Mouse (Mus musculus): ENCODE data around the gene Gtpbp10.

Gene Gtpbp10

GRCm38 (mm10) chr5:5559079-5559740 lies at the start of gene Gtpbp10:
Gene Gtpbp10 (minus strand): TSS chr5:5559538.
- in situ Hi-C loops (cut with MboI, MseI): no loop called here

DNA sequence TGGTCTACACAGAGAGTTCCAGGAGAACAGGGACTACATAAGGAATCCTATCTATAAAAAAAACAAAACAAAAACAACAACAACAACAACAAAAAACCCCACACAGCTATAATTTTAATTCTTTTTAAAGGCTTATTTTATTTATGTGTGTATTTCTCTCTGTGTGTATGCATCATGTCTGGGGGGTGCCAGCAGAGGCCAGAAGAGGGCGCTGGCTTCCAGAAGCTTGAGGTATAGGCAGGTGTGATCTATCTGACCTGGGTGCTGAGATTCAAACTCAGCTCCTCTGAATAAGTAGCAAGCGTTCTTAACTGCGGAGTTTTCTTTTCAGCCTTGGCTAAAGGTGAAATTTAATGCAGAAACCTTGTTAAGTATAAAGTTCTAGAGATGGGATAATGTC lies 28.3 kb upstream of the Gtpbp10 start:
- in situ Hi-C loops (cut with MboI, MseI): no loop called here

GRCm38 (mm10) chr5:5573749-5574317 lies 14.5 kb upstream of the Gtpbp10 start, which contains the start of gene Gm8773:
Gene Gm8773 (plus strand): TSS chr5:5573799.
- in situ Hi-C loops (cut with MboI, MseI): no loop called here

DNA sequence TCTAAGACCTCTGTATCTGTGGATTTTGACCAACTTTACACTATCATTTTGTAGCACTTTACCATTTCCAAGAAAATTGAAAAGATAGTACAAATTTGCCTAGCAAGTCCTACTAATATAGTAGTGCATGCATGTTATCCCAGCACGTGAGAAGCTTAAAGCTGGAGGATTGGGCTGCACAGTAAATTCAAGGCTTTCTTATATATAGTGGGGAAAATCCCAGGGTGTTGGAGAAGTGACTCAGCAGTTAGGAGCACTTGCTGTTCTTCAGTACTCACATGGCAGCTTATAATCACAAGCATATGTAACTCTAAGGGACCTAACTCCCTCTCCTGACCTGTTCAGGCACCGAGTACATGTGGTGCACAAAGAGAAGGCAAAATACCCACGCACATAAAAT lies 3.1 kb upstream of the Gtpbp10 start:
- in situ Hi-C loops (cut with MboI, MseI): no loop called here

- in situ Hi-C loops (cut with MboI, MseI): no loop called here
These were observed 1.8 kb upstream of the Gtpbp10 start for GRCm38 (mm10) chr5:5561041-5561706.

DNA sequence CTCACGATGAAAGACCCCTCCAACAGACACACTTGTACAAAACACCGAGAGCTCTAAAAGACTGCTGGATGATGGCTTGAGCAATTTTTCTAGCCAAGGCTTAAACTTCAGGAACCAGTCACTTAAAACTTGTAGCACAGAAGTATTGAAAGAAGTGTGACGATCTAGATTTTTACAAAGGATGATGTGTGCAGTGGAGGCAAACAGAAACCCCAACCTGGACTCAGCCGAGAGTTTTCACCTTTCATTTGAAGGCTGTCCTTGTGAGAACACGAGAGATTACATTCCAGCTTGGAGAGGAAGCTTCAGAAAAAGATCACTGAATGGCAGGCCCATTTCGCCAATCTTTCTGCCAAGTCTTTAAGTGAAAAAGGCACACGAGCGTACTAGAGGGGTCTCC lies 460 bp upstream of the Gtpbp10 start:
- in situ Hi-C loops (cut with MboI, MseI): no loop called here

- in situ Hi-C loops (cut with MboI, MseI): no loop called here
These were observed 8.2 kb downstream of the Gtpbp10 start for GRCm38 (mm10) chr5:5551110-5551509.

- in situ Hi-C loops (cut with MboI, MseI): loop anchor here (10.0 kb wide), 1 partner anchor 1326 kb away; no protein-coding TSS in a partner anchor
These were observed 19.0 kb downstream of the Gtpbp10 start for GRCm38 (mm10) chr5:5540385-5540784.

DNA sequence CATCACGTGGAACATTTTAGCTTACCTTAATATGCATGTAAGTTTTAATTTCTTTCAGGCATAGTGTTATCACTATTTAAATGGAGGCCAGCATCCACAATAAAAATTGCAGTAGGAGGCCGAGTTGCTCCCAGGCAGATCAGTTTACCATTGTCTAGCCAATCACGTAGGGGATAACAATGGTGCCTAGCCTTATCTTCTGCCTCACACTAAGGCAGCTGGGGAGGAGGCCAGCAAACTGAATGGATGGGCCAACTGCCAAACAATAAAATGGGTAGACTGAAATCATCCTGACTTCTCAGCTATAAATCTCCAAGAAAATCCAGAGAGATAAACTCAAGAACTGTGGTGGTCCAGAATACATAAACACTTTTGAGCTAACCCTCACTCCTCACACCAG lies 19.6 kb downstream of the Gtpbp10 start:
- in situ Hi-C loops (cut with MboI, MseI): loop anchor here (10.0 kb wide), 1 partner anchor 1325 kb away; no protein-coding TSS in a partner anchor

- in situ Hi-C loops (cut with MboI, MseI): no loop called here
These were observed 23.2 kb downstream of the Gtpbp10 start for GRCm38 (mm10) chr5:5536131-5536530.

GRCm38 (mm10) chr5:5533656-5534420 lies 25.5 kb downstream of the Gtpbp10 start:
- in situ Hi-C loops (cut with MboI, MseI): no loop called here

DNA sequence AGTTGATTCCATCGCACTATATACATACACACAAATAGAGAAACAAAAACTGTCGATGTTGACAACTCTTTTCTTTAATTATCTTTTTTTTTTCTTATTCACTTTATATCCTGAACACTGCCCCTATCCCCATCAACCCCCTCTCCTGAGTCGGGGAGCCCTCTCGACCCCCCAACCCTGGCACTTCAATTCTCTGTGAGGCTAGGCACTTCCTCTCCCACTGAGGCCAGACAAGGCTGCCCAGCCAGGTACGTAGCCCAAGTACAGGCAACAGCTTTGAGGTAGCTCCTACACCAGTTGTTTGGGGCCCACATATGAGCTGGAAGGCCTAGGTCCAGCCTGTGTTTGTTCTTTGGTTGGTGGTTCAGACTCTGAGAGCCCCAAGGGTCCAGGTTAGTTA lies 43.9 kb downstream of the Gtpbp10 start:
- in situ Hi-C loops (cut with MboI, MseI): no loop called here

DNA sequence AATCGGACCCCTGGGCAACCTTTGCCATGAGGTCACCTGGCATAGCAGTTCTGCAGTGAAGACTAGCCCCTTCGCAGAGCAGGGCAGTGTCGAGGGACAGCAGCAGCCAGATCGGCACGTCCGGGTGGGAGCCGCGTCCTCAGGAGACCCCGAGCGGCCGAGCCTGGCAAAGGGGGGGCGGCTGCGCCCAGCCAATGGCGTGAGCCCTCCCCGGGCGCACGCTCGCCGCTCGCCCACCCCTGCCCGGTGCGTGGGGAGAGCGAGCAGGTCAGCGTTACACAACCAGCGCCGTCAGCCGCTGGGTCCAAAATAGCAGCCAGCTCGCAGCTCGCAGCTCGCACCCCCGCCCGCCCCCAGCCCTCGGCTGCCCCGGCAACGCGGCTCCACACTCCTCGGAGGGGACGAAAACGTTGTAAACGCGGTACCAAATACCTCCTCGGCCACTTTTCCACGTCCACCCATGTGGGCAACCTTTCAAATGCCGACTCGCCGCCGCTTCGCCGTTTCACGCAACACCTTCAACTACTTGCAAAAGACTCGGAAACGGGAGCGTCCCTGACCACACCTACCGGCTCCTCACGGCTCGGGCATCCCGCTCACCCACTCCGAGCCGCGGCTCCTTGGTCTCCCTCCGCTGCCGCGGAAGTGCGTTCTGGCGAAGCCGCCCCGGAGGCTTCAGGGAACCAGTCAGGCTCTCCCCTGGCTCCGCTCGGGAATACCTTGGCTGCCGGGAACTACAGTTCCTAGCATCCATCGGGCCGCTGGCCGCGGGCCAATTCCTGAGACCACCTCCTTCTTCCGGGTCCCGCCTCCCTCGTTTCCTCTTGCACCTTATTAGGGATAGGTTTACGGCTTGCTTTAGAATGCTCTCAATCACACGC lies 44.9 kb downstream of the Gtpbp10 start, which contains the start of gene Cldn12:
TSS of gene Cldn12 (minus strand) at position 763 of the 881 bp plus-strand sequence.
- in situ Hi-C loops (cut with MboI, MseI): no loop called here

DNA sequence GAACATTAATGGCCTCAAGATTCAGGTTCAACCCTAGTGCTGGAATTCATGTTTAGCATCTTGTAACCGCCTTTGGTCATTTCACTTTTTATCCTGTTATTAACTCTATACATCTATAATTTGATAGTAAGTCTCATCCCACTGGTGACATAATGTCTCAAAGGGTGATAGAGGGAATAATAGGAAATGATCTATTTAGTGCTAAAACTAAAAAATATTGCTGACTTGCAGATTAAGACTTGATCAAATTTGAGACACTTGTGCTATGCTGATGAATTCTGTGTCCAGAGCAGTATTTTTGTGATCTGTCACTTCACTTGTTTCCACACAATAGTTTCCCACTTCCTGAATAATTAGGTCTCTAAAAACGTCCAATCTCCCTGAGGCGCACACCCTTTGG lies 47.9 kb downstream of the Gtpbp10 start:
- in situ Hi-C loops (cut with MboI, MseI): no loop called here

DNA sequence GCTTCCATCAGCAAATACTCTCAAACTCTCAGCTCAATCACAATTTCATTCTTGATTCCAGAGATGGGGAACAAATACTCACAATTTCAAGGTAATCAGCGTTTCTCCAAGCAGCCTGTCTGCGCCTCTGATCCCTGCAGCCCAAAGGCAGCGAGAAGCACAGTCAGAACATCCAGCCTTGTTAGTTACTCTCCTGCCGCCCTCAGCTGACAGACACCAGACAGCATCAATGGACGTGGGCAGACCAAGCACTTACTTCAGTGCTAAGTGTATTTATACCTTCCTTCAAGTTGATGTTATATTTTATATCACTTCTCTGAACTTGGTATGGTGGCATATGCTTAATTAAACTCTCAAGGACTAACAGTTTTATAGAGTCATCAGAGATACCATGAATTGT lies 48.3 kb downstream of the Gtpbp10 start:
- in situ Hi-C loops (cut with MboI, MseI): no loop called here

- in situ Hi-C loops (cut with MboI, MseI): no loop called here
These were observed 48.9 kb downstream of the Gtpbp10 start for GRCm38 (mm10) chr5:5510304-5510887.

DNA sequence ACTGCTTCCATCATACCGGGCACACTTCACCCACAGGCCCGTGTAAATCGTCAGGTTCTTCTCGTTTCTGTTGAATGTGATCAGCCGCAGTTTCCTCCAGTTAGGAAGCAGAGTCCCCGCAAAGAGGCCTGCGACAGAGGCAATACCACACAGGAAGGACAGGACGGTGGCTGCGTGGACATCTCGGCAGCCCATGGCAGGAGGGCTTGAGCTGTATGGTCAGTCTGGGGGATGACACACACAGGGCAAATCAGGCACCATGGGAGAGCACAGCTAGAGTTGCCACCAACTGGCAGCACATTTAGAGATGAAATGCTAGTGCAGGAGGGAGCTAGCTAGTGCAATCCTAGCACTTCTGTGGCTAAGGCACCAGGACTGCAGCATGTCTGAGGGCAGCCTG lies 51.1 kb downstream of the Gtpbp10 start:
- in situ Hi-C loops (cut with MboI, MseI): no loop called here

GRCm38 (mm10) chr5:5507701-5508225 lies 51.6 kb downstream of the Gtpbp10 start:
- in situ Hi-C loops (cut with MboI, MseI): no loop called here

- in situ Hi-C loops (cut with MboI, MseI): no loop called here
These were observed 54.9 kb downstream of the Gtpbp10 start for GRCm38 (mm10) chr5:5504456-5504855.

DNA sequence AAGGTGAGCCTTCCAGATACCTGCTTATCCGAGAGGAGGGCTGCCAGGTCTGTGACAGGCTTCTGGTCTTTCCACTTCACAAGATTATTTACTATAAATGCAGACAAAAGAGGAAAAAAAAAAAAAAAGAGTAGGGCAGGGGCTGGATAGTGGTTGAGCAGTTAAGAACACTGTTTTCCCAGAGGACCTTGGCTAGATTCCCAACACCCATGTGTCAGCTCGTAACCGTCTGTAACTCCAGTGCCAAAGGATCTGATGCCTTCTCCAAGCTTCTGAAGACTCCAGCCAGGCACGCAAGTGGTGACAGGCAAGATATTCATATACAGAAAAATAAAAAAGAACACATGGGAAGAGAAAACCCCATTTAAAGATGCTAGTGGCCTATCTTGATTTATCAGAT lies 56.0 kb downstream of the Gtpbp10 start:
- in situ Hi-C loops (cut with MboI, MseI): no loop called here

Measured in T-helper 2 cell (primary cell).